Mouse (Mus musculus): ENCODE data around the gene Ypel1. TPM values are rescaled to one million over a fixed set of nuclear protein-coding genes. Genes with fewer than 3 reads are reported as not detected.

The Ypel1 gene
- polyA plus RNA-seq, 1 experiment from 2014 or later, result 118 TPM

GRCm38 (mm10) chr16:17110771-17111743 lies 41.6 kb downstream of the Ypel1 start, which contains the start of gene Ppil2:
TSS of gene Ppil2 (minus strand) at chr16:17111257.
- Histone ChIP-seq H3K36me3 (replicated peaks; ENCODE audit: control insufficient read depth, insufficient read depth) (peaks cover 26% of the 10 kb centered on the region), H3K27me3 (ENCODE audit: control insufficient read depth, insufficient read depth, low read length) (no peaks in the 10 kb centered on the region), H3K27ac (peak within 1 kb of the TSS; percentile 23; the same call in 1 of the 2 replicates), H3K9me3 (ENCODE audit: control insufficient read depth, low read length) (no peaks in the 10 kb centered on the region), H3K4me1 (replicated peaks; ENCODE audit: control insufficient read depth, insufficient read depth, low read length) (peaks cover 8% of the 10 kb centered on the region), H3K9ac (peak within 1 kb of the TSS; percentile 52), H3K4me3 (replicated peaks; ENCODE audit: low read length) (peak within 1 kb of the TSS; percentile 53), H3K4me2 (replicated peaks) (peak within 1 kb of the TSS; percentile 77)
- WGBS, result 9% methylated on average over 38 of the region's 38 CpGs
- DNase-seq (ENCODE audit: low spot score) (peak; percentile 88), ATAC-seq (ENCODE audit: low FRiP score) (peak; percentile 86)

DNA sequence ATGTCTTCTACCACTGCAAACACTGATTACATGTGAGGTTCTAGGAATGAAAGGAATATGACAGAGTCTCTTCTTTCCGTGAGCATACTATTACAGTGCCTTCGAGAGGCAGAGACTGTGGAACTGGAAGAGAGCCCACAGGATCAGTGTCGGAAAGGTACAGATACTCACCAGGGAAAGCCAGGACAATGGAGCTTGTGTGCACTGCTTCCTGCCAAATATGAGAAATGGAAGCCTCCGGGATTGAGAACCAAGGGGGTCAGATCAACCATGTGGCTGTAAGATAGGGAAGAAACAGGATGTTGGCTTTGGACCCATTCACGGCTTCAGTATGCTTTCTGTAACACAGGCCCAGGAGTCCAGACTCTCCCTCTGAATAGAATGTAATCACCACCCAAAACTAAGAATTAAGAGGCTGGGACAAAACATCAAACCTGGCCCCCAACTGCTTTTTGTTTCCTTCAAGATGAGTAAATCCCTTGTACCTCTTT lies 47.9 kb downstream of the Ypel1 start:
- H3K27me3 ChIP-seq (ENCODE audit: control insufficient read depth, insufficient read depth, low read length), result no peaks in the 10 kb centered on the region
- 0 out of 2 replicates have a peak, but pooled peaks cover 4% of the 10 kb centered on the region for H3K36me3 ChIP-seq (replicated peaks; ENCODE audit: control insufficient read depth, insufficient read depth)
- no peak overlapping the region for H3K9ac ChIP-seq
- H3K9me3 ChIP-seq (ENCODE audit: control insufficient read depth, low read length), result no peaks in the 10 kb centered on the region
- DNase-seq (ENCODE audit: low spot score), result no peak
- no peak overlapping the region for H3K4me3 ChIP-seq (replicated peaks; ENCODE audit: low read length)
- no peak overlapping the region for H3K4me2 ChIP-seq (replicated peaks)
- WGBS, result 93% methylated on average over 5 of the region's 5 CpGs
- ATAC-seq (ENCODE audit: low FRiP score), result no peak
- H3K27ac ChIP-seq, result no peak overlapping the region
- no peaks in the 10 kb centered on the region for H3K4me1 ChIP-seq (replicated peaks; ENCODE audit: control insufficient read depth, insufficient read depth, low read length)

DNA sequence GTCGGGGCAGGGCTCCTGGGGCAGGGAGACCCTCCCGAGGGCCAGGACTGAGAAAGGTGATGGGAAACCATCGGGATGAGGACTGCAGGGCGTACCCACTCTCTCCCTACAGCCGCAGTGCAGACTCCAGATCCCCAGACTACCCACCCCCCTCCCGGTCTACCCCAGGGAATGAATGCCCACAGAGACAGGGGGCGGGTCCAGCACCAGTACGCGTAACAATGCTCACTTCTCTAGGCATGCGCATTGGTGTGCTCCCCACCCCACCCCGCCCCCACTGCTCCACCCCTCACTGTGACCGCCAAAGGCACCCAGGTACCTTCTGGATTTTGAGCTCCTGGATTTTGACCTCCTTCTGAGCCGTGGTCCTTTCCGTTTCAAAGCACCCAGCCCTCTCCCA lies 52.1 kb downstream of the Ypel1 start:
- peak overlapping the region; percentile 12; the same call in 1 of the 2 replicates for H3K4me3 ChIP-seq (replicated peaks; ENCODE audit: low read length)
- no peaks in the 10 kb centered on the region for H3K36me3 ChIP-seq (replicated peaks; ENCODE audit: control insufficient read depth, insufficient read depth)
- no peaks in the 10 kb centered on the region for H3K9me3 ChIP-seq (ENCODE audit: control insufficient read depth, low read length)
- ATAC-seq (ENCODE audit: low FRiP score) (0 out of 2 replicates have a peak, but pooled peaks have one; percentile 21), DNase-seq (ENCODE audit: low spot score) (no peak)
- peaks cover 15% of the 10 kb centered on the region for H3K4me1 ChIP-seq (replicated peaks; ENCODE audit: control insufficient read depth, insufficient read depth, low read length)
- H3K9ac ChIP-seq, result no peak overlapping the region
- peak overlapping the region; percentile 39 for H3K4me2 ChIP-seq (replicated peaks)
- 44% methylated on average over 14 of the region's 14 CpGs for WGBS
- no peaks in the 10 kb centered on the region for H3K27me3 ChIP-seq (ENCODE audit: control insufficient read depth, insufficient read depth, low read length)
- no peak overlapping the region for H3K27ac ChIP-seq

DNA sequence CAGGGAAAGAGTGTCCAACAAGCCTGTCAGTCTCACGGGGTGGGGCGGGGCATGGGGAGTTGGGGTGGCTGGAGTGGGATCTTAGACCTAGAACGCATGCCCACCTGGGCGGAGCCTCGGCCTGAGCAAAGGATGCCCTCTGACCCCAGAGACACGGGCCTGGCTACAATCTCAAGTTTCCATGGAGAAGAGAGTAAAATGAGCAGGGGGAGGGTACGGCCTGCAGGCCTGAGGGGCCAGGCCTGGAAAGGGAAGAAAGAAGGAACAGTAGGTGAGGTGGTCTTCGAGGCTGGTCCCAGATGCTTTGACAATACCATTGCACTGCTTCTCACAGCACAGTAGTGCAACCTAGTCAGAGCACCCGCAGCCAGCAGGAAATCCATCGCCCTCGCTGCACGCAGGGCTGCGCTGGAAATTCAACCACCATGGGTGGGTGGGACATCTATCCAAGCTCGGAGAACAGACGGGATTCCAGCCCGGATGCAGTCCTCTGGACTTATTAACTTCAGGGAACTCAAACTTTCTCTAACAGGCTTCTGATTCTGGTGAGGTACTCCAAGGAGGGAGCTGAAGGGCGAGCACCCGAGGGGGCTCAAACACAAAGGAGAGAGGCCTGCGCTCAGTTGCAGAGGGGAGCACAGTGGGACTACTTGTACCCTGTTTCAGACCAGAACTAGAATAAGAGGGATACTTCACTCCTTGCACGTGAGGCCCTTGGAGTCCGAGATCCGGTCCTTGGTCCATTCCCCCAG lies 54.8 kb downstream of the Ypel1 start:
- Histone ChIP-seq H3K27ac (no peak overlapping the region), H3K27me3 (ENCODE audit: control insufficient read depth, insufficient read depth, low read length) (no peaks in the 10 kb centered on the region)
- peak; percentile 38 for ATAC-seq (ENCODE audit: low FRiP score)

DNA sequence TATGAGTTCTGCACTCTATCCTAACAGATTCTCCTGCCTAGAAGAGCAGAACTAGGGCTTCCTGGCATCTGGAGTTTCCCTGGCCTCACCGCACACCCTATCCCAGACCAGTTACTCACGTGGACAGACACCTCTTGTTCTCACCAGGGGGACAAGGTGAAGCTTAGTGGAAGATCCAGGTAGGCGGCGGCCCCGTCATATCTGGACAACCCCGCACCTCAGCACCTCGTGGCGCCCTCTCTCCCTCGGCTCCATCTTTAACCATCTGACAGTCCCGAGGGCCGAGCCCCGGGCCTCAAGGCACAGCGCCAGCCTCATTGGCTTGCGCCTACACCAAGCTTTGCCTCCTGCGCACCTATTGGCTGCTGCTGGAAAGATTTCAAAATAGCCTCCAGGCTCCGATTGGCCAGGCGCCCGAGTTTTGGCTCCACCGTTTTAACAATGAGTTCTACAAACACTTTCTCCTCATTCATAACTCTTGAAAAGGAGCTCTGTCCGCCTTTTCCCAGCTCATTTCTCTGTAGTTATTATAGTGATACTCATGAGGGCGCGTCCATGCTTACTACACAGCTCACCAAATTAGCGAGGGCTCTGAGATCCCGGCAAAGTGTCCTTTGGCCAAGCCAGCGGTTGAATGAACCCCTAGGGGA lies 55.5 kb downstream of the Ypel1 start, which contains the start of gene 2610318N02Rik:
Gene 2610318N02Rik (minus strand): TSS at position 297 of the 650 bp plus-strand sequence.
- peak; percentile 91 for ATAC-seq (ENCODE audit: low FRiP score)
- peak within 1 kb of the TSS; percentile 75 for H3K4me2 ChIP-seq (replicated peaks)
- H3K4me3 ChIP-seq (replicated peaks; ENCODE audit: low read length), result peak within 1 kb of the TSS; percentile 40
- no peak within 1 kb of the TSS for H3K27ac ChIP-seq
- H3K36me3 ChIP-seq (replicated peaks; ENCODE audit: control insufficient read depth, insufficient read depth), result no peaks in the 10 kb centered on the region
- no peaks in the 10 kb centered on the region for H3K9me3 ChIP-seq (ENCODE audit: control insufficient read depth, low read length)
- peaks cover 15% of the 10 kb centered on the region for H3K4me1 ChIP-seq (replicated peaks; ENCODE audit: control insufficient read depth, insufficient read depth, low read length)
- DNase-seq (ENCODE audit: low spot score), result peak; percentile 85
- no peaks in the 10 kb centered on the region for H3K27me3 ChIP-seq (ENCODE audit: control insufficient read depth, insufficient read depth, low read length)
- under 1% methylated on average over 25 of the region's 25 CpGs for WGBS
- peak within 1 kb of the TSS; percentile 50 for H3K9ac ChIP-seq

More for the DNA sequence above, 54.8 kb downstream of the Ypel1 start:
- DNase-seq (ENCODE audit: low spot score), result no peak
- Histone ChIP-seq H3K4me1 (replicated peaks; ENCODE audit: control insufficient read depth, insufficient read depth, low read length) (peaks cover 15% of the 10 kb centered on the region), H3K9me3 (ENCODE audit: control insufficient read depth, low read length) (no peaks in the 10 kb centered on the region), H3K36me3 (replicated peaks; ENCODE audit: control insufficient read depth, insufficient read depth) (no peaks in the 10 kb centered on the region), H3K9ac (peak overlapping the region; percentile 50), H3K4me2 (replicated peaks) (peak overlapping the region; percentile 75), H3K4me3 (replicated peaks; ENCODE audit: low read length) (peak overlapping the region; percentile 40)
- WGBS, result 2% methylated on average over 22 of the region's 22 CpGs

GRCm38 (mm10) chr16:17127292-17127691 lies 57.8 kb downstream of the Ypel1 start:
- no peak for ATAC-seq (ENCODE audit: low FRiP score)
- Histone ChIP-seq H3K4me1 (replicated peaks; ENCODE audit: control insufficient read depth, insufficient read depth, low read length) (peaks cover 25% of the 10 kb centered on the region), H3K27ac (no peak overlapping the region), H3K4me3 (replicated peaks; ENCODE audit: low read length) (no peak overlapping the region), H3K9me3 (ENCODE audit: control insufficient read depth, low read length) (no peaks in the 10 kb centered on the region), H3K4me2 (replicated peaks) (no peak overlapping the region), H3K9ac (no peak overlapping the region), H3K27me3 (ENCODE audit: control insufficient read depth, insufficient read depth, low read length) (no peaks in the 10 kb centered on the region), H3K36me3 (replicated peaks; ENCODE audit: control insufficient read depth, insufficient read depth) (no peaks in the 10 kb centered on the region)
- no peak for DNase-seq (ENCODE audit: low spot score)
- 95% methylated on average over 1 of the region's 1 CpGs for WGBS

DNA sequence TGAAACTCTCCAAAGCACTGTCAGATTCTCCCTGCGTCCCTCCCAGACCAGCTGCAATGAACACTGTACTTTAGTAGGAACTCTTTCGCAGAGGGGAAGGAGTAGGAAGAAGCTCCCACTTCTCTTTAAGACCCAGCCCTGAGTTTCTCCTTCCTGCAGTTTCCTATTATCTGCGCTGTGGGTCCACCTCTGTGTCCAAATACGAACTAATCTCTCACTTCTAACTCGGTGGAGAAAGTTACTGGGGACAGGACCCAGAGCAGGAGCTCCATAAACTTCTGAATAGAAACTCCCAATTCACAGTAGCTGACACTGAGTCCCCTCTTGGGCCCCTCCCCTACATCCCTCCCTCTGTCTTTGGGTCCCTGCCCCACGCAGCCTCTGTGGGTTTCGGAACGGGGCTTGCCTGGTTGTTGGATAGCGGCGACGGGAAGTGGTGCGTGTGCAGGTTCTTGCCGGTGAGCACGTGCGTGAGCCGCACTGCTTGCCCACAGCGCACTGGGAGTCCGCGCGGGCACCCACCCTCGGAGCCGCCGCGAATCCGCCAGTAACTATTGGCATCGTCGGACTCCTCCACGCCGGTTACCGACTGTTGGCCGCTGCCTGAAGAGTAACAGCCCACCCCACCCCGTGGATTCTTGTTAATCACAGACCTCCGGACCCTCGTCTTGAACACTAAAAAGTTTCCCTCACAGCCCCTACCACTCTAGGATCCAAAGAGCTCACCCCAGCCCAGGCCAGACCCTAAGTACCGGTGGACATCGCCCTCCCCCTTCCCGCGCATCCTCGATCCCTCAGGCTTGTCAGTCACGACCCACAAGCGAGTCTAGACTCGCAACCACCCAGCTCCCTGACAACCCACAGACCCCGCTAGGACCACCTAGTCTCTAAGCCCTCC lies 61.9 kb downstream of the Ypel1 start:
- ATAC-seq (ENCODE audit: low FRiP score), result no peak
- Histone ChIP-seq H3K4me3 (replicated peaks; ENCODE audit: low read length) (peak overlapping the region; percentile 79), H3K36me3 (replicated peaks; ENCODE audit: control insufficient read depth, insufficient read depth) (no peaks in the 10 kb centered on the region), H3K4me2 (replicated peaks) (peak overlapping the region; percentile 74), H3K9me3 (ENCODE audit: control insufficient read depth, low read length) (no peaks in the 10 kb centered on the region), H3K4me1 (replicated peaks; ENCODE audit: control insufficient read depth, insufficient read depth, low read length) (peaks cover 14% of the 10 kb centered on the region), H3K9ac (peak overlapping the region; percentile 72), H3K27ac (peak overlapping the region; percentile 80), H3K27me3 (ENCODE audit: control insufficient read depth, insufficient read depth, low read length) (no peaks in the 10 kb centered on the region)
- DNase-seq (ENCODE audit: low spot score), result no peak
- WGBS, result 4% methylated on average over 42 of the region's 43 CpGs

All from hindbrain, embryonic 14.5 days (tissue).